Mouse (Mus musculus) adrenal gland, postnatal 10 days (tissue): ENCODE data around the gene Apba3. TPM values are rescaled to one million over a fixed set of nuclear protein-coding genes. Genes with fewer than 3 reads are reported as not detected.

Experiments
- DNase-seq: peaks from one replicate; pipeline ENCODE4 v3.0.0; 2021; ENCODE audit warnings: mixed read lengths
- microRNA-seq: library from miRNA; unstranded; fragments of <30 nt; microRNA quantifications from one replicate; pipeline ENCODE4 v1.2.0, GENCODE M21; 2021
- total RNA-seq, 2 experiments: library from RNA; stranded (reverse); gene quantifications; 2 replicates each; pipeline ENCODE4 v1.2.3; 2021

Apba3 gene
- total RNA-seq, 2 experiments from 2014 or later, result 79.8 to 83.8 TPM

GRCm38 (mm10) chr10:81306837-81307682, 40.3 kb downstream of the Apba3 start:
- DNase-seq, result no peak

- DNase-seq, result no peak
Measured at GRCm38 (mm10) chr10:81309571-81309970, 42.8 kb downstream of the Apba3 start.

- no peak for DNase-seq
Measured at GRCm38 (mm10) chr10:81313581-81313980, 46.8 kb downstream of the Apba3 start.

GRCm38 (mm10) chr10:81314201-81314600, 47.4 kb downstream of the Apba3 start:
- no peak for DNase-seq

- no peak for DNase-seq
Measured at GRCm38 (mm10) chr10:81315587-81315986, 48.8 kb downstream of the Apba3 start.

GRCm38 (mm10) chr10:81316338-81317060, 49.7 kb downstream of the Apba3 start:
- DNase-seq, result peak; percentile 62

GRCm38 (mm10) chr10:81317273-81317672, 50.5 kb downstream of the Apba3 start:
- DNase-seq, result peak; percentile 87

GRCm38 (mm10) chr10:81318589-81319329, 52.0 kb downstream of the Apba3 start:
- DNase-seq, result peak; percentile 85

- peak; percentile 45 for DNase-seq
Measured at GRCm38 (mm10) chr10:81319330-81319699, 52.6 kb downstream of the Apba3 start.

- peak; percentile 55 for DNase-seq
Measured at GRCm38 (mm10) chr10:81319741-81320549, 53.2 kb downstream of the Apba3 start.

- peak; percentile 99 for DNase-seq
Measured at GRCm38 (mm10) chr10:81320550-81321347, 54.0 kb downstream of the Apba3 start, which contains the start of gene Cactin. TSS of gene Cactin (plus strand) at chr10:81321103.

- no peak for DNase-seq
Measured at GRCm38 (mm10) chr10:81321436-81321835, 54.7 kb downstream of the Apba3 start.

- no peak for DNase-seq
Measured at GRCm38 (mm10) chr10:81322444-81322843, 55.7 kb downstream of the Apba3 start.

Small RNA genes within 50 kb of the gene (microRNA-seq; reads per million reads assigned to microRNA genes)
- gene Mir3057, result 12.5 reads per million, percentile 22 among the genes with 10 or more reads in this experiment

Other genes starting within 250 kb of the Apba3 start
- gene Diras1, start 241.3 kb upstream of the Apba3 start, total RNA-seq, result 1 to 10 TPM; 2.8 to 3.4 TPM
- gene Slc39a3, start 229.5 kb upstream of the Apba3 start, total RNA-seq, result 10 to 100 TPM; 28.5 to 32.8 TPM
- 100 to 1,000 TPM; 190 to 191 TPM for gene Sgta, start 206.8 kb upstream of the Apba3 start, total RNA-seq
- gene Thop1, start 196.9 kb upstream of the Apba3 start, total RNA-seq, result 10 to 100 TPM; 31.8 to 42.4 TPM
- 10 to 100 TPM; 18.1 to 42.6 TPM for gene Creb3l3, start 168.1 kb upstream of the Apba3 start, total RNA-seq
- gene Map2k2, start 161.0 kb upstream of the Apba3 start, total RNA-seq, result 100 to 1,000 TPM; 151 to 161 TPM
- gene Zbtb7a, start 131.7 kb upstream of the Apba3 start, total RNA-seq, result 10 to 100 TPM; 61.1 to 66.6 TPM
- gene Pias4, start 99.0 kb upstream of the Apba3 start, total RNA-seq, result 10 to 100 TPM; 25.8 to 26.5 TPM
- 1,000 to 10,000 TPM; 1,466 to 1,521 TPM for gene Eef2, start 90.3 kb upstream of the Apba3 start, total RNA-seq
- gene Dapk3, start 84.0 kb upstream of the Apba3 start, total RNA-seq, result 10 to 100 TPM; 55.3 to 55.6 TPM
- gene 4930442H23Rik, start 83.1 kb upstream of the Apba3 start, total RNA-seq, result not detected
- 1 to 10 TPM in 1 of 2 experiments, under 1 TPM in 1; 0.15 to 4.9 TPM for gene Nmrk2, start 64.9 kb upstream of the Apba3 start, total RNA-seq
- gene Atcay, start 36.1 kb upstream of the Apba3 start, total RNA-seq, result 1 to 10 TPM; 2.5 to 4.6 TPM
- gene Zfr2, start 33.8 kb upstream of the Apba3 start, total RNA-seq, result 10 to 100 TPM in 1 of 2 experiments, 1 to 10 TPM in 1; 7.4 to 11.9 TPM
- 1 to 10 TPM; 1.8 to 2.1 TPM for gene Matk, start 14.0 kb upstream of the Apba3 start, total RNA-seq
- 100 to 1,000 TPM; 109 to 111 TPM for gene Mrpl54, start within 50 bp of the Apba3 start, total RNA-seq
- 1 to 10 TPM; 1.9 to 3.0 TPM for gene Tjp3, start 24.6 kb downstream of the Apba3 start, total RNA-seq
- gene Pip5k1c, start 26.0 kb downstream of the Apba3 start, total RNA-seq, result 10 to 100 TPM; 39.2 to 48.9 TPM
- 10 to 100 TPM; 29.4 to 35.4 TPM for gene Cactin, start 54.1 kb downstream of the Apba3 start, total RNA-seq
- gene Tbxa2r, start 61.8 kb downstream of the Apba3 start, total RNA-seq, result 10 to 100 TPM; 24.5 to 31.8 TPM
- 1 to 10 TPM; 3.6 to 4.0 TPM for gene Gipc3, start 76.3 kb downstream of the Apba3 start, total RNA-seq
- gene Hmg20b, start 83.5 kb downstream of the Apba3 start, total RNA-seq, result 10 to 100 TPM; 81.2 to 97.5 TPM
- 10 to 100 TPM; 17.8 to 22.8 TPM for gene Mfsd12, start 90.5 kb downstream of the Apba3 start, total RNA-seq
- gene 4930404N11Rik, start 98.9 kb downstream of the Apba3 start, total RNA-seq, result 1 to 10 TPM; 1.1 to 2.3 TPM
- gene Fzr1, start 111.6 kb downstream of the Apba3 start, total RNA-seq, result 10 to 100 TPM; 42.1 to 51.7 TPM
- gene Dohh, start 117.5 kb downstream of the Apba3 start, total RNA-seq, result 10 to 100 TPM; 52.8 to 54.2 TPM
- gene Gm48551, start 117.5 kb downstream of the Apba3 start, total RNA-seq, result 1 to 10 TPM; 1.1 to 1.6 TPM
- gene Gm48552, start 122.0 kb downstream of the Apba3 start, total RNA-seq, result 1 to 10 TPM in 1 of 2 experiments, under 1 TPM in 1; 0.45 to 1.9 TPM
- 1 to 10 TPM; 1.2 to 1.6 TPM for gene Smim24, start 126.1 kb downstream of the Apba3 start, total RNA-seq
- 100 to 1,000 TPM in 1 of 2 experiments, 10 to 100 TPM in 1; 99.9 to 129 TPM for gene Nfic, start 188.7 kb downstream of the Apba3 start, total RNA-seq
- gene Celf5, start 215.7 kb downstream of the Apba3 start, total RNA-seq, result 1 to 10 TPM in 1 of 2 experiments, under 1 TPM in 1; 0.84 to 2.2 TPM
- gene Ncln, start 229.4 kb downstream of the Apba3 start, total RNA-seq, result 10 to 100 TPM; 90.9 to 93.8 TPM
- gene S1pr4, start 233.2 kb downstream of the Apba3 start, total RNA-seq, result 1 to 10 TPM; 2.9 TPM